Mouse (Mus musculus) c-Kit-positive CD71-positive TER-119-negative erythroid progenitor cells, embryonic 14.5 days (primary cell): ENCODE measurements around the gene 1700016H13Rik.

ENCODE experiments used
- DNase-seq: peaks from one replicate; pipeline ENCODE4 v3.0.0-alpha.2; 2013; ENCODE audit warnings: low read depth

1700016H13Rik gene

DNA sequence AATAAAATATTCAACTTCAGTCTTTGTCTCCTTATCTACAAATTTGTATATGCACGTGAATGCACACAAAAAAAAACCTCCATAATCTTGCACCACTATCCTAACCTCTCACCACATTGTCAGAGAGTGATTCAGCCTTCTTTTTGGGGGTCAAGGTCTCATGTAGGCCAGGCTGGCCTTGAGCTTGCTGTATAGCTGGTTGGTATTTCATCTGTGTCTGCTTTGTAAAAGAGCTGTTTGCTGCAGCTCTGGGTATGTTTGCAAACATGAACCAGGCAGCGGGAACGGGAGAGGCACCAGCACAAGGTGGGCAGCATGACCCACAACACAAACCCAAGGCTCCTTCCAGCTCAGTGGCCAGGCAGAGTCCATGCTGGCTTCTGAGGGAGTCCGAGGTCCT, 17.8 kb upstream of the 1700016H13Rik start:
- DNase-seq, result no peak

DNA sequence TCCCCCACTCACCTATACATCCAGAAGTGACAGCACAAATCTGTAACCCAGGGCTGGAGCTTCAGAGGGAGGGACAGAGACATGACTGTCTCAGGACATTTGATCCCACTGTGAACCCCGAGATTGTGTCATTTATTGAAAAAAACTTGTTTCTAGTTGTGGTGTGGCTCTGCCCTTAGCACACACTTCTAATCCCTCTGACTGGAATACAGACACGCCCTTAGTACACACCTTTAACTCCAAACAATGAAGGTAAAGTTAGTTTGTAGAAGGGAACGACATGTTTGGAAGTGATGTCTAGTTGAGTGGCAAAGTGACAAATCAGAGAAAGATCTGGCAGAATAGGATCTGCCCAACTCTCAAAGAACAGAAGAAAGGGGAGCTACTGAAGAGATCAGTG, 16.0 kb upstream of the 1700016H13Rik start:
- DNase-seq, result no peak

DNA sequence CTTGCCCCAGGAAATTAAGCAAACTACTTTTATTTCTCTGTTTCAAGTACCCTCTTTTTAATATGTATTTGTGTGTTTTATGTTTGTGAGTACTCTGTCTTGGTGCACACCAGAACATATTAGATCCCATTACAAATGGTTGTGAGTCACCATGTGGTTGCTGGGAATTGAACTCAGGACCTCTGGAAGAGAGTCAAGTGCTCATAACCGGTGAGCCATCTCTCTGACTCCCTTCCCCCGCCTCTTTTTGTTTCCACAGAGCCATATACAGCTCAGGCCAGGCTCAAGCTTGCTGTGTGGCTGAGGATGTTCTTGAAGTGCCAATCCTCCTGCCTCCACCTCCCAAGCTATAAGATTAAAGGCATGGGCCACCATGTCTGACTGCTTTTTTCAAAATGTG, 10.1 kb upstream of the 1700016H13Rik start:
- no peak for DNase-seq

DNA sequence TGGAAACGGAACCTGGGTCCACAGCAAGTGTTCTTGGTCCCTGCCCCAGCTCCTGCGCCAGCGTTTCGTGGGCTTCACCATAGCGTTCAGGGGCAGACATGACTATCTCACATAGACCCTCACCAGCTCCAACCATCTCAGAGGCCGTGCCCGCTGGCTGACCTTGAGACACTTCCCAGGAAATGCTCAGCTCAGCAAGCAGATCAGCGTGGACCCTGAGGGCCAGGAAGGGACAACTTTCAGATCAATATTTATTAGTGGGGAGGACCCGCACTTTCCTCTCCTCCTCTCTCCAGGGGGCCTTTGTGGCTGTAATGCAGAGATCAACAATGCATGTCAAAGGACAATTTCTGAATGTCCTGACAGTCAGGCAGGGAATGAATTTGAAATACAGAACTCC, 9.1 kb upstream of the 1700016H13Rik start:
- no peak for DNase-seq

DNA sequence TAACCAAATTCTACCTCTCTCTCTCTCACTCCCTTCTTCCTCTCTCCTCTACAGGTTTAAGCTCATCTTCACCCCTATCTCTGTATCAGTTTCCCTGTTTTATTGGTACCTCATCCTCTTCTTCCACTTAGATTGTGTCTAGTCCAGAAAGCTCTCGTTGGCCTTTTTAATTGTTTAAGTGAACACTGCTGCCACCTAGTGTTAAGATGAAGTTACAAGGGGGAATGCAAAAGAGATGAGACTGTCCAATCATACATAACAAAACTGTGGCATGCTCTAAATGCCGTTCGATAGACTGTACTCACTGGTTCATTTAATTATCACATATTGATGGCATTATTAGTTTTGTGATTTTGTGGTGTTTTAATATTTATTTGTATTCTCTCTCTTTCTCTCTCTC, 3.8 kb upstream of the 1700016H13Rik start:
- DNase-seq, result peak; percentile 57

DNA sequence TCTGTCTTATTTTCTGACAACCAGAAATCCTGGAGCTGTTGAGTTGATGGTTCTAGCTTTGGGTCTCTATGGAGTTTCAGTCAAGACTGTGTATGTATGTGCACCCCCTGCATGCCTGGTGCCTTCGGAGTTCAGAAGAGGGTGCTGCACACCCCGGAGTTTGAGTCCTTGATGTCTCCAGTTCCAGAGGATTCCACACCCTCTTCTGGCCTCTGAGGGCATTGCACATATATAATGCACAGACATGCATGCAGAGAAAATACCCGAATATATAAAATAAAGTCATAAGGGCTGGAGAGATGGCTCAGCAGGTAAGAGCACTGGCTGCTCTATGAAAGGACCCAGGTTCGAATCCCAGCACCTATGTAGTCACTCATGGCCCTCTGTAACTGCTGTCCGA, 3.1 kb upstream of the 1700016H13Rik start:
- DNase-seq, result peak; percentile 37

DNA sequence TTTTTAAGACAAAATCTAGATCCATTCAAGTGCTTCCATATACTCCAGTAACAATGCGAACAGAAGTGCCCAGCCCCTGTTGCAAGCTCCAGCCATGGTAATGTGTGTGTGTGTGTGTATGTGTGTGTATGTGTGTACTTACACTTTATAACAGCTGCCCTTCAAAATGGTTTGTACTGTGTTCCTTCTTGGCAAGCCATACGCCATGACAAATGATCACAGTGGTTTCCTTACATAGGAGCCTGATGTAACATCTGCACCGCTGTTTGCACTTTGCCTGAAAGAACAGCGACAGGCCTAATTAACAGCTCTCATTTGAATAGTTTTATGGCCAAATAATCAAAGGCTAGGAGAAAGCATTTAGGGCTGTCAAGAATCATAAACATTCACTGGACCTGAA, 1.0 kb downstream of the 1700016H13Rik start:
- no peak for DNase-seq

DNA sequence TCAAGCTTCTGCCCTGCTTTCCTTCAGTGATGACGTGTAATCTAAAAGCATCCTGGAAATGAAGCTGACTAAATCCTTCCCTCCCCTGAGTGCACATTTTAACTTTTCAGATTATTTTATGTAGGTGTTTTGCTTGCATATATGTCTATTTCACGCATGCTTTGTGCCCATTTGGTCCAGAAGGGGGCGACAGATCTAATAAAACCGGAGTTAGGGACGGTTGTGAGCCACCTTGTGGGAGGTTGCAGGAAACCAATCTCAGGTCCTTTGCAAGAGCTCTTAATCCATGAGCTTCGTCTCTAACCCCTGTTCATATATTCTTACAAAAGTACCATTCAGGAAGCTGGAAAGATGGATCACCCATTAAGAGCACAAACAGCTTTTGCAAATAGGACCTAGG, 1.6 kb downstream of the 1700016H13Rik start:
- DNase-seq, result peak; percentile 73

DNA sequence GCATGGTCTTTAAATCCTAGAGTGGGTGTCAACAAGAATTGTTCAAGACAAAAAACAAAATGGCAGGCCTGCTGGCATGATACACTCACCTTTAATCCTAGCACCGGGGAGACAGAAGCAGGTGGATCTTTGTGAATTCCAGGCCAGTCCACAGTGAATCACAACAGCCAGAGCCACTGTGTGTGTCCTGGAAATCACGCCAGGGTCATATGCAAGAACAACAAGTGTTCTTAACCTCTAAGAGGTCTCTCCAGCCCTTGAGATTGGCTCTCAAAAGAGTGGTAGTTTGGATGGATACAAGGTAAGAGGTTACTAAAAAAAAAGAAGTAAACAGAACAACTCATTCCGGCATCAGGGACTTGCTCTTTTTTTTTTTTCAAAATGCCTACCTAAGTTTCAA, 8.5 kb downstream of the 1700016H13Rik start:
- no peak for DNase-seq

DNA sequence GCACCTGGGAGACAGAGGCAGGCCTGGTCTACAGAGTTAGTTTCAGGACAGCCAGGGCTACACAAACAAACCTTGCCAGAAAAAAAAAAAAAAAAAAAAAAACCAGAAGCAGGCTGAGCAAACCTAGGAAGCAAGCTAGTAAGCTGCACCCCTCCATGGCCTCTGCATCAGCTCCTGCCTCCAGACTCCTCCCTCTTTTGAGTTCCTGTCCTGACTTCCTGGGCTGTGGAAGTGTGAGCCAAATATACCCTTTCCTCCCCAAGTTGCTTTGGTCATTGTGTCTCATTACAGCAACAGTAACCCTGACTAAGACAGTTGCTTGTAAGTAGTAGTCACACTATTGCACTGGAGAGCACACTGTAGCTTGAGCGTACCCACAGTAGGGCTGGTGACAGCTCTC, 11.6 kb downstream of the 1700016H13Rik start:
- DNase-seq, result no peak

DNA sequence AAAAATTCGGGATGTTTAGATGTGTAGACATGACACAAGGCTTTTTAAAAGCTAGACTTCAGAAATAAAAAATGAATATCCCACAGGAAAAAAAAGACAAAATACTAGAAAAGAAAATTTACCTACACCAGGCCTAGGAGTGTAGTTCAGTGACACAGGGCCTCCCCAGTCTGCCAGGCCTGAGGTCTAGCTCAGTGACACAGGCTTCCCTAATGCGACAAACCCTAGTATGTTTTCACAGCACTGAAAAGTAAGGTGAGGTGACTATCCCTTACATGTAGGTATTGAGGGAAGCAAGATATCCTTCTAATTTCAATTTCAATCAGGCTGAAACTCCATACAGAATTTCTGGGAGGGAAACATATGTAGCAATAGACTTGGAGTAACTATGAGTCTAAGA, 18.6 kb downstream of the 1700016H13Rik start:
- no peak for DNase-seq

DNA sequence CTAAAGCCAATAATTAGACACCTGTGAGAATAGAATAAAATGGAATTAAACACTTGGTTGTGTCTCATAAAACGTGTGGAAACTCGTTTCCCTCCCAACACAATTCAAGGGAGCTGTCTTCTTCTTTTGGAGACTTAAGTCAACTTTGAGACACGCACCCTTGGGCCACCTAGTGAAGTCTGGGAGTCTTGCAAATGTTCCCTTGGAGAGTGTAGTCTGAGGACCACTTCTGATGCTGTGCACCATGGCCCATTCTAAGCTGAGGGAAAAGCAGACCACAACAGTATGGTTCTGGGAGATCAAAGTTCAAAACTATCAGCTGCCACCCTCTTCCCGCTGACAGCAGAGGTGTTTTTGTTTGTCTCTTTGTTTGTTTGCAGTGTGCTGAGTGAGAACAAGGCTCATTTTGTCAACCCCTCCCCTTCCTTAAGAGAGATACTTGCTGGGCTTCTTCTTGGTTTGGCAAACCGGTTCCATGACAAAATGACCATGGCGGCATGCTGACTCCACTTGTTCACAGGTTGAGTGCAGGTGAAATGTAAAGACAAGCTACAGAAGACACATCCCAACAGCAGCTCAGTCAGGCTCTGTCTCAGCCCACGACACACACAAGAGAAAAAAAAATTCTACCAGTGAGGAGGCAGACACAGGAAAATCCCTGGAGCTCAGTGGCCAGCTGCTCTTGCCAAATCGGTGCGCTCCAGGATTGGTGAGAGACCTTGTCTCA, 25.8 kb downstream of the 1700016H13Rik start:
- no peak for DNase-seq

DNA sequence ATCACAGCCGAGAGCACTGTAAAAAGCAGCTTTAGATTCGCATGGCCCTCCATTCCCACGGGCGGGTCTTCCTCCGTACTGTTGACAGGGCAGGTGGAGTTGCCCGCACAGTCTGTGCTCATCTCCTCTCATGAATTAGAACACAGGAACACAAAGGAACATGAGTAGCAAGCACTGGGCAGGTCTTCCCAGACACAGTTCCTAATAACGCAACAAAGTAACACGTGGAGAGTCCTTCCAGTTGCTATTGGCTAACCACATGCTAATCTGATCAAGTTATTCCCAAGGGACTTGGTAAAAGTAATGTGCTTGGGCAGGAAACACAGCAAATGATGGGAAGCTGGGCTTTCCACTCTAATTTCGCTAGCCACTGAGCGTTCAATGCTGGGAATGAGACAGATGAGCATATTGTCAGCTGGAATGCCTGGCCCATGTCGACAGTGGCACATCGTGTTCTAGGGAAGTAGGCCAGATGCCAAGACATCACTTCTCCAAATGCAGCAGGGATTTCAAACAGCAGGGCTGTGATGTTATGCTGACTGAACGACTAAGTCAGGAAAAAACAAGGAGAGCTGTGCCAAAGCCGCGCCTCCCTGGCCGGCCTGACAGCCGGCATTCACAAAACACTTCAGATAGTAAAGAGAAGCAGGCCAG, 26.6 kb downstream of the 1700016H13Rik start, which contains the start of gene Slc10a6:
TSS of gene Slc10a6 (minus strand) at position 293 of the 654 bp plus-strand sequence.
- no peak for DNase-seq

DNA sequence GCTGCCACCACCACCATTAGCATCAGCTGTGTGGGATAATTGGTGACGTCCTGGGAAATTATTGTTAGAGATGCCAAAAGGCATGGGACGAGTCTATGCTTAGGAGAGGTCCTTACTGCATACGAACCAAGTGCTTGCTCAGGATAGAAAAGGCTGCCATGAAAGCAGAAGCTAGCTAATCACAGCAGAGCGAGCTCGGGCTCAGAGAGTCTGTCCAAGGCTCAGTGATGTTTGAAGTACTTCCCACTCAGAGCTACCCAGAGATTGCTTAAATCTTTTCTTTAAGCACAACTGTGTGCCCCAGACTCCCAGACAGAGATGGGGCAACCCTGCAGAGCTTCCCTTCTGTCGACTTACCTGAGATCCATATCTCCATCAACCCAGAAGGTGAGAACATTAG, 27.3 kb downstream of the 1700016H13Rik start:
- no peak for DNase-seq

DNA sequence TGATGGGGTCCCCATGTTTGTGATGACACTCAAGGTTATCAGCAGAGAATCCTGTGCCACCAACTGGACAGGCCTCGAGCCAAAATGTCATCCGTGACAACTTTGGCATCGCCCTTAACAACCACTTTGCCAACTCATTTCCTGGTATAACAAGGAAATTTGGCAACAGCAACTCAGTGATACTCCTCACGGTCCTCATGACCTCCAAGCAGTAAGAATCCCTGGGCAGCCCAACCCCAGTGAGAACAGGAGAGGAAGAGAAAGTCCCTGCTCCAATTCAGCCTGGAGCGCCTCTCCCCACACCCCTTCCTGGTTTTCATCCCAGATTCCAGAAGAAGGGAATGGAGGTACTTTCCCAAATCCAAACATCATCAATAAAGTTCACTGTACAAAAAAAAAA, 31.0 kb downstream of the 1700016H13Rik start:
- DNase-seq, result no peak

DNA sequence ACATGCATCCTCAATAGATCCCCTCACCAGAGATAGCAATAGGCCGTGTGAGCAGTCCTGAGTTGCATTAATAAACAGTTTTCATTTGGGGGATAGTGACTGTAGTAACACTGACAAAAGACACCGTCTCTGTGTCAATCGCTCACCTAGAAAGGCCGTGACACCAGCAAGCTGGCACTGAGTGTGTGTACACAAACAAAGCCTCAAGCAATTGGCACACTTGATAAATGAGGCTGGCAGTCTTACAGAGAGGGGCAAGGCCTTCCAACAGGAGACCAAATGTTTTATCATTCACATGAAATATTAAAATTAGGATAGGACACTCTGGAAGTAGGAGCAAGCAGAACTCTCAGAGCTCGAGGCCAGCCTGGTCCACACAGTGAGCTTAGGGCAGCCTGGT, 33.5 kb downstream of the 1700016H13Rik start:
- no peak for DNase-seq

DNA sequence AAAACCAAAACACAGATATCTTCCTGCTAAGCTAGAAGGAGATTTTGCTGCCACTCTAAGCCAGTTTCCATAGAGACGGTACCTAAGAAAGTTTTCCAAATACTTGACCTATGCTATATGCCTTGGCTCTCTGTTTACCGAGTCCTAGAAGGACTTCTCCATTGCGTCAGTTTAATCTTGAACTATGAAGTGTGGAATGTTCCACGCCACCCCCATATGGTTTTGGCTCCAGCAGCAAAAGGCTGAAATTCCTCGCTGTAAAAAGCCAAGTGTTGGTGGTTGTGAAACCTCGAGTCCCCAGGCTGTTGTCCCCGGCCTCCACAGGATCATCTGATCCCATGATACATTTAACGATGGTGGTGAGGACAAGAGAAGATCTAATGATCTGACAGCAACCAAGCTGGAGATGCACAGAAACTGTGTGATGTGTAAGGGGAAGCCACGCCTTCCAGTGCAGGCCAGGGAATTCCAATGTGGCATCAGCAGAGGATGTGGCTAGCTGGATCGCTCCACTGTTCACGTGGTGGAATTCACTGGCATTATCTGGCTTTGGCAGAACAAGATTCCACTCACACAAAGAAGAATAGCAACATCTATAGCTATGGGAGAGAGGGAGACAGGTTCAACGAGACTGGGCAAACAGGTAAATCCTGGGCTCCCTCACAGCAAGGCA, 35.4 kb downstream of the 1700016H13Rik start:
- no peak for DNase-seq

DNA sequence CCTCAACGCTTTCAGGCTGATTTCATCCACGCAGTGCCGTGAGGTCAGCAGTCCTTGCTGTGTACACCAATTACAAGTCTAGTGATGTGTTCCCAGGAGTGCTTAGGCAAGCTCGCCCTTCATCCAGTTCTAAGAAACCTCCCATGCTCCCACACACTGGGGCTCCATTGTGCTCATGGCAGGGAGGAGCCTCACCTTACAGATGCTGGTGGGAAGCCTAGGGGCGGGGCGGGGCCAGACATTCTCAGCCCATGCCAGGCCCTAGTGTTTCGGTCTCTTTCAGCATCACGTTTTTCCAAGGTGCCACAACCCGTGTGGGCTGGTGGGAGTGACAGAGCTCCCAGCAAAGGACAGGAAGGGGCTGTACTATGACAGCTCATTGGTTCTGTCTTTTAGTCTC, 38.6 kb downstream of the 1700016H13Rik start:
- no peak for DNase-seq

DNA sequence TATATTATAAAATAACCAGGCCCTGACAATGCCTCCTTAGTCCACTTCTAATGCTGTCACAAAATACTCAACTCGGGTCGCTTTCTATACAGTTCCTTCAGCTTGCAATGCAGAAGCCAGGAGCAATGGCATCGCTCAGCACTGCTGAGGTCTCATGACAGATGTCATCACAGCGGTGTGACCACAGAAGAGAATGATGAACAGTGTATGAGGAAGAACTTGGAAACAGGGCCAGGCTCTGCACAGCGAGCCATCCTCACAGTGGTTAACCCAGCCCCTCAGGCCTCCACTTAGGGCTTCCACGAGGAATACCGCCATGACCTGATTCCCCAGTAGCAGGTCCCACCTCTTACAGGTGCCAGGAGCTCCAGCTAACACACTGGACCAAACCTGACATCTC, 41.5 kb downstream of the 1700016H13Rik start:
- DNase-seq, result no peak

DNA sequence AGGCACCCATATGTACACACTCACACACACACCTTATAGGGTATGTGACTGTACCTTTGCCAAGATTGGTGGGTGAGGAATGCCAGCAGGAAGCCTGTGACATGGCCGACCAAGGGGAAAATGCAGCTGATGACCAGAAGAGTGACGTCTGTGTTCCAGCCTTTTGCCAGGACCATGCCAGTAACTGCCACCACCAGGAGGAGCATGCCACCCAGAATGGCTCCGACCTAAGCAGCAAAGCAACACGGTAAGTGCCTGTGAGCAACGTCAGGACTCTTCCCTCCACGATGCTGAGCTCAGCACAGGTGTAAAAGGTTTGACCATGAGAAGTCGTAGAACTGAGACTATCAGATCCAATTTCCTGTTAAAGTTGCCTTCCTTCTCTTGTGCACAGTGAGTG, 43.5 kb downstream of the 1700016H13Rik start:
- DNase-seq, result no peak

DNA sequence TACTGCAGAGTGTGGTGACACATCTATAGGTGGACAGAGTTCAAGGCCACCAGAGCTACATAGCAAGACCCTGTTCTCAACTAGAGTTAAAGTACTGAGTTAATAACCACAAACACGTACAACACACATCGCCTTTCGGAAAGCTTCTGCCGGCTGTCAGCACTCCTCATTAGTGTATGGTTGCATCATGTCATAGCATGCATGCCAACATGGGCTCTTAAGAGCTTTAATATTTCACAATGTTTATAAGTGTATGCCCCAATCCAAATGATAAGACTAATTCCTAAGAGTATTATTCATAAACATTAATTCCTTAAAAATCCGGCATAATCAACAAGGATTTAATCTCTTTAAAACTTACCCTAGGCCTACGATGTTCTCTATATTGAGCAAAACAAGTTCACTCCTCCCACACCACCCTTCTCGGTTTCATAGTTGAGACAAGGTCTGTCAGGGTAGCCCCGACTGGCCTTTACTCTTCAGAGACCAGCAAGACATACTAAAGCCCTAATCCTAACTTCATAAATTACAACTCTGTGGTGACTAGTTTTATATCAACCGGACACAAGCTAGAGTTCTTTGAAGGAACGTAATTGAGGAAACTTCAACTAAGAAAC, 44.8 kb downstream of the 1700016H13Rik start:
- no peak for DNase-seq

DNA sequence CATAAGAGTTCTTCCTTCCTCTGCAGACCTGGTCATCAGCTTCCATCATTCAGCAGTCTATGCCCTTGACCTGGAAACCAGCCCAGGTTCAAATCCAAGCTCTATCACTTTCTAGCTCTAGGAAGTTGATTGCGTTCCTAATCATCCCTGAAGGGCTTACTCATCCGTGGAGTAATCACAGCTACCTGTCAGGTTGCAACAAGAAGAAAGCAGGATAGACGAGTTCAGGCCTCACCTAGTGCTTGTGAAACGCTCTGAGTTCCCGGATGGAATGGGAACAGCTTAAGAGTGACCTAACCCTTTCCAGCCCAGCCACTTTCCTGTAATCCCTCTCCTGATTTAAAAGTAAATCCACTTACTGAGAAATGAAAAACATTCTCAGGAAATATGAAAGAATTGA, 45.7 kb downstream of the 1700016H13Rik start:
- DNase-seq, result no peak

DNA sequence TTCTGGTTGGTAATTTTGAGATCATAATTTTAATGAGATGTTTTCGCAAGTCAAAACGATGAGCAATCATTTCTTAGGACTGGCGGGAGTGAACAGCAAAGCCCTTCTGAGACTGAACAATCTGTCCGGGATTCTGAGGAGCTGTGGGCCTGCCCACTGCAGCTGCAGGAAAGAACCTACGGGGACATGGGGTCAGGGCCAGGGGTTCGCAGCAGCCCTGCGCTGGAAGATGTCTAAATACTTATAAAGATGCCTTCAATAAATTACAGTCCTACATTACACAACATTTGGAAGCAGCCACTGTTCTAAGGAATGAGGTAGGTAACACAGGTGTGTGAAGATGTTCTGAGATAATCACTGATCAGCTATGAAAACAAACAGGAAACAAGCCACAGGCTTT, 50.1 kb downstream of the 1700016H13Rik start:
- DNase-seq, result no peak
